ENCODE assay signal across 41 mouse cellular contexts in genomic region chr10:116162338-116162737, GRCm38 (mm10). TPM values are rescaled to one million over a fixed set of nuclear protein-coding genes. Genes with fewer than 3 reads are reported as not detected.
"Had no signal": no experiment of that assay in that cellular context is flagged by ENCODE, and none has a peak within 500 bp of the region (broad histone marks: within the 10 kb centered on the region; RNA-seq: fewer than 3 reads in every experiment).

No protein-coding gene starts in this region.

- H3K4me3 ChIP-seq: gastrocnemius, adult 2 months; heart, embryonic 10.5 days; heart, embryonic 12.5 days; hindbrain, embryonic 13.5 days; hindbrain, embryonic 15.5 days; kidney, embryonic 15.5 days; limb, embryonic 13.5 days; limb, embryonic 15.5 days; liver, embryonic 13.5 days had no signal

- H3K4me2 ChIP-seq: heart, embryonic 12.5 days; hindbrain, embryonic 13.5 days; hindbrain, embryonic 15.5 days; kidney, embryonic 15.5 days; limb, embryonic 13.5 days; limb, embryonic 15.5 days; liver, embryonic 13.5 days had no signal

- ATAC-seq: hindbrain, postnatal 0 days; intestine, embryonic 16.5 days had no signal

- H3K9ac ChIP-seq: heart, embryonic 12.5 days; hindbrain, embryonic 13.5 days; hindbrain, embryonic 15.5 days; kidney, embryonic 15.5 days; limb, embryonic 13.5 days; limb, embryonic 15.5 days; liver, embryonic 13.5 days had no signal

- H3K9me3 ChIP-seq: heart, embryonic 10.5 days; heart, embryonic 12.5 days; hindbrain, embryonic 13.5 days; hindbrain, embryonic 15.5 days; kidney, embryonic 15.5 days; limb, embryonic 13.5 days; limb, embryonic 15.5 days; liver, embryonic 13.5 days had no signal

- H3K27me3 ChIP-seq: heart, embryonic 12.5 days; hindbrain, embryonic 13.5 days; hindbrain, embryonic 15.5 days; kidney, embryonic 15.5 days; limb, embryonic 13.5 days; limb, embryonic 15.5 days; liver, embryonic 13.5 days had no signal

- H3K4me1 ChIP-seq: heart, embryonic 10.5 days; heart, embryonic 12.5 days; hindbrain, embryonic 13.5 days; hindbrain, embryonic 15.5 days; kidney, embryonic 15.5 days; limb, embryonic 13.5 days; limb, embryonic 15.5 days; liver, embryonic 13.5 days had no signal

- DNase-seq: gastrocnemius, adult 2 months; gastrocnemius, postnatal 10 days; gastrocnemius, postnatal 25 days; heart, adult 18-20 months; heart, postnatal 14 days; heart, postnatal 4 days; kidney, adult 11 months; kidney, adult 2 months; kidney, adult 9 months; kidney, postnatal 14 days; kidney, postnatal 36 days; layer of hippocampus, adult 9-11 months; layer of hippocampus, postnatal 36 days; left cerebral cortex, postnatal 4 days; liver, embryonic 13.5 days had no signal

- H3K36me3 ChIP-seq: heart, embryonic 10.5 days; heart, embryonic 12.5 days; hindbrain, embryonic 13.5 days; hindbrain, embryonic 15.5 days; kidney, embryonic 15.5 days; limb, embryonic 13.5 days; limb, embryonic 15.5 days; liver, embryonic 13.5 days had no signal

- H3K27ac ChIP-seq: gastrocnemius, adult 2 months; heart, embryonic 10.5 days; hindbrain, embryonic 13.5 days; hindbrain, embryonic 15.5 days; hindbrain, postnatal 0 days; kidney, embryonic 15.5 days; kidney, postnatal 0 days; limb, embryonic 13.5 days; limb, embryonic 15.5 days; liver, embryonic 13.5 days had no signal

RNA-seq across cellular contexts. Expression of gene 4933416C03Rik, which starts 48.6 kb away (rescaled TPM):
- total RNA-seq: gastrocnemius, adult 2 months; gastrocnemius, postnatal 10 days; gastrocnemius, postnatal 25 days; gastrocnemius, postnatal 4 days; heart, adult 18-20 months; heart, adult 8-10 months; heart, postnatal 14 days; heart, postnatal 4 days; hindbrain, postnatal 0 days; layer of hippocampus, adult 18-20 months; layer of hippocampus, adult 8-10 months; layer of hippocampus, postnatal 14 days; layer of hippocampus, postnatal 36 days; left cerebral cortex, adult 18-20 months; left cerebral cortex, adult 8-10 months; left cerebral cortex, postnatal 10 days; left cerebral cortex, postnatal 25 days; left cerebral cortex, postnatal 4 days; liver, adult 2 months had no signal
- polyA plus RNA-seq: frontal cortex, adult 2 months; heart, embryonic 10.5 days; heart, embryonic 12.5 days; heart, embryonic 14.5 days; heart, embryonic 16.5 days; hindbrain, embryonic 13.5 days; intestine, embryonic 14.5 days; intestine, embryonic 16.5 days; kidney, adult 2 months; kidney, embryonic 15.5 days; kidney, postnatal 0 days; large intestine, adult 2 months; limb, embryonic 11.5 days; limb, embryonic 13.5 days; limb, embryonic 15.5 days; liver, adult 2 months; liver, embryonic 13.5 days had no signal
